In the genomic region with DNA sequence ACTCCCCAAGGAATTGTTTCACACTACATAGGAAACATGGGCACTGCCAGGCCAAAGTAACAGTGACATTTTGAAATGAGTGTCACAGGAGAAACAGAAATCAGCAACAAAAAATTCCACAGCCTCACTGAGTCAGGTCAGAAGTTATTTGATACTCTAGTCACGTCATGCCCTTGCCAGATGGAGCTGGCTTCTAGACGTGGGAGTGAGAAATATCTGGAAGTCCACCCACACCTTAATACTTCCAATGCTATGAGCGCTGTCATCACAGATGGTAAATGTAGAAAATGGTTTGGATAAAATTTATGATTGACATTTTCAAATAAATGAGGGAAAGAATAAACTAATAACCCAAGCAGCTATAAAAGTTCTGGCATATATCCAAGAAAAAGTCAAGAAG, we compare ENCODE assay signal across 17 mouse cellular contexts.
DNase-seq lines count a peak whose midpoint lies in the region; ATAC-seq and TF ChIP-seq lines count a peak whose summit lies in the region.
"Had no signal": no experiment of that assay in that cellular context is flagged by ENCODE, and none has a peak within 500 bp of the region (broad histone marks: within the 10 kb centered on the region; RNA-seq: fewer than 3 reads in every experiment).

No protein-coding gene starts in this region.

- H3K27me3 ChIP-seq in forebrain, embryonic 16.5 days (replicated peaks; ENCODE audit: control insufficient read depth, insufficient read depth, low read length): no peaks in the 10 kb centered on the region
- H3K27me3 ChIP-seq in forebrain, postnatal 0 days (ENCODE audit: insufficient read depth, low read length): no peaks in the 10 kb centered on the region
- no peaks in the 10 kb centered on the region for H3K27me3 ChIP-seq in midbrain, embryonic 16.5 days (ENCODE audit: control insufficient read depth, insufficient read depth, low read depth, low read length)
- H3K27me3 ChIP-seq in midbrain, embryonic 14.5 days (ENCODE audit: control insufficient read depth, insufficient read depth, low read length): no peaks in the 10 kb centered on the region
- H3K27me3 ChIP-seq in limb, embryonic 14.5 days (ENCODE audit: control insufficient read depth, insufficient read depth, low read length): no peaks in the 10 kb centered on the region
- no peaks in the 10 kb centered on the region for H3K27me3 ChIP-seq in liver, embryonic 12.5 days (replicated peaks)
- H3K27me3 ChIP-seq in heart, embryonic 11.5 days (ENCODE audit: control insufficient read depth, insufficient read depth, low read length): no peaks in the 10 kb centered on the region
- H3K27me3 ChIP-seq: heart, embryonic 12.5 days had no signal

- TF ChIP-seq POLR2A in limb, embryonic 14.5 days (IDR thresholded peaks at IDR 0.05; ENCODE audit: borderline replicate concordance, extremely low read depth, insufficient read depth, insufficient read length): no peak

- no peaks in the 10 kb centered on the region for H3K4me1 ChIP-seq in forebrain, embryonic 16.5 days (replicated peaks; ENCODE audit: control insufficient read depth, insufficient read depth, low read length)
- no peaks in the 10 kb centered on the region for H3K4me1 ChIP-seq in forebrain, postnatal 0 days (ENCODE audit: insufficient read depth)
- H3K4me1 ChIP-seq in midbrain, embryonic 16.5 days (ENCODE audit: control insufficient read depth, insufficient read depth, low read length): no peaks in the 10 kb centered on the region
- 0 out of 2 replicates have a peak, but pooled peaks cover 3% of the 10 kb centered on the region for H3K4me1 ChIP-seq in midbrain, embryonic 14.5 days (ENCODE audit: control insufficient read depth, insufficient read depth, low read length)
- no peaks in the 10 kb centered on the region for H3K4me1 ChIP-seq in limb, embryonic 14.5 days (ENCODE audit: control insufficient read depth, insufficient read depth, low read length)
- H3K4me1 ChIP-seq in liver, embryonic 12.5 days: no peaks in the 10 kb centered on the region
- no peaks in the 10 kb centered on the region for H3K4me1 ChIP-seq in heart, embryonic 11.5 days (ENCODE audit: control insufficient read depth, insufficient read depth, low read length)
- H3K4me1 ChIP-seq: heart, embryonic 12.5 days had no signal

- no peak for DNase-seq in forebrain, postnatal 0 days
- no peak for DNase-seq in midbrain, embryonic 14.5 days
- DNase-seq in layer of hippocampus, adult 18-20 months (ENCODE audit: low spot score in 2 of 2): peak; percentile 71 to 89
- peak; percentile 3 for DNase-seq in limb, embryonic 14.5 days (ENCODE audit: low spot score)
- DNase-seq: cerebellum, postnatal 25 days; kidney, postnatal 4 days; lung, embryonic 14.5 days; lung, postnatal 4 days had no signal

- H3K36me3 ChIP-seq in forebrain, embryonic 16.5 days (ENCODE audit: control insufficient read depth, insufficient read depth): no peaks in the 10 kb centered on the region
- H3K36me3 ChIP-seq in forebrain, postnatal 0 days (ENCODE audit: insufficient read depth): no peaks in the 10 kb centered on the region
- H3K36me3 ChIP-seq in midbrain, embryonic 16.5 days (ENCODE audit: control insufficient read depth, insufficient read depth, low read length): no peaks in the 10 kb centered on the region
- H3K36me3 ChIP-seq in midbrain, embryonic 14.5 days (ENCODE audit: control insufficient read depth, insufficient read depth, low read length): no peaks in the 10 kb centered on the region
- H3K36me3 ChIP-seq in limb, embryonic 14.5 days (ENCODE audit: control insufficient read depth, insufficient read depth, low read length): no peaks in the 10 kb centered on the region
- H3K36me3 ChIP-seq in liver, embryonic 12.5 days: no peaks in the 10 kb centered on the region
- no peaks in the 10 kb centered on the region for H3K36me3 ChIP-seq in heart, embryonic 11.5 days (ENCODE audit: control insufficient read depth, insufficient read depth, low read length)
- H3K36me3 ChIP-seq: heart, embryonic 12.5 days; midbrain, embryonic 10.5 days had no signal

- 0 out of 2 replicates have a peak, but pooled peaks have one; percentile 59 for ATAC-seq in forebrain, embryonic 16.5 days
- ATAC-seq in forebrain, postnatal 0 days: no peak; the same call in 1 of the 2 replicates
- ATAC-seq in midbrain, embryonic 16.5 days: 0 out of 2 replicates have a peak, but pooled peaks have one; percentile 32
- ATAC-seq in midbrain, embryonic 14.5 days (ENCODE audit: low FRiP score, low TSS enrichment): no peak
- ATAC-seq in limb, embryonic 14.5 days (ENCODE audit: low FRiP score, low read depth): no peak
- no peak for ATAC-seq in liver, embryonic 12.5 days
- ATAC-seq in heart, embryonic 11.5 days (replicated peaks; ENCODE audit: insufficient number of reproducible peaks, low FRiP score, low TSS enrichment): no peak
- ATAC-seq: inflammation-experienced regulatory T-cells, adult 6 months had no signal

- no peak overlapping the region for H3K27ac ChIP-seq in forebrain, embryonic 16.5 days (ENCODE audit: low read length)
- no peak overlapping the region for H3K27ac ChIP-seq in forebrain, postnatal 0 days (ENCODE audit: low read depth, low read length)
- H3K27ac ChIP-seq in midbrain, embryonic 16.5 days (ENCODE audit: low read length): no peak overlapping the region
- no peak overlapping the region for H3K27ac ChIP-seq in midbrain, embryonic 14.5 days (replicated peaks; ENCODE audit: low read depth, low read length)
- no peak overlapping the region for H3K27ac ChIP-seq in limb, embryonic 14.5 days (replicated peaks; ENCODE audit: low read depth, low read length)
- no peak overlapping the region for H3K27ac ChIP-seq in liver, embryonic 12.5 days
- H3K27ac ChIP-seq in heart, embryonic 11.5 days (ENCODE audit: low read depth, low read length): no peak overlapping the region
- H3K27ac ChIP-seq: midbrain, embryonic 10.5 days had no signal

- no peak overlapping the region for H3K4me2 ChIP-seq in forebrain, embryonic 16.5 days (ENCODE audit: low read length)
- H3K4me2 ChIP-seq in forebrain, postnatal 0 days (ENCODE audit: low read depth): no peak overlapping the region
- H3K4me2 ChIP-seq in midbrain, embryonic 16.5 days (ENCODE audit: low read length): no peak overlapping the region
- H3K4me2 ChIP-seq in midbrain, embryonic 14.5 days (ENCODE audit: low read length): no peak overlapping the region
- no peak overlapping the region for H3K4me2 ChIP-seq in limb, embryonic 14.5 days (replicated peaks; ENCODE audit: low read depth, low read length, severe bottlenecking)
- H3K4me2 ChIP-seq in liver, embryonic 12.5 days: no peak overlapping the region
- H3K4me2 ChIP-seq in heart, embryonic 11.5 days: no peak overlapping the region
- H3K4me2 ChIP-seq: heart, embryonic 12.5 days; liver, embryonic 11.5 days; lung, embryonic 14.5 days had no signal

- TF ChIP-seq CTCF in forebrain, postnatal 0 days (IDR thresholded peaks at IDR 0.05; ENCODE audit: low read depth): no peak

- 48% methylated on average over 3 of the region's 3 CpGs for WGBS in forebrain, embryonic 16.5 days
- 62% methylated on average over 3 of the region's 3 CpGs for WGBS in forebrain, postnatal 0 days
- 72% methylated on average over 3 of the region's 3 CpGs for WGBS in midbrain, embryonic 16.5 days
- 75% methylated on average over 3 of the region's 3 CpGs for WGBS in midbrain, embryonic 14.5 days
- 25% methylated on average over 3 of the region's 3 CpGs for WGBS in limb, embryonic 14.5 days
- WGBS in liver, embryonic 12.5 days (ENCODE audit: insufficient replicate concordance): 58% methylated on average over 3 of the region's 3 CpGs
- 67% methylated on average over 3 of the region's 3 CpGs for WGBS in heart, embryonic 11.5 days (ENCODE audit: insufficient replicate concordance)

- H3K4me3 ChIP-seq in forebrain, embryonic 16.5 days (replicated peaks; ENCODE audit: low read length): no peak overlapping the region
- H3K4me3 ChIP-seq in forebrain, postnatal 0 days (ENCODE audit: low read depth, low read length): no peak overlapping the region
- no peak overlapping the region for H3K4me3 ChIP-seq in midbrain, embryonic 16.5 days (ENCODE audit: low read depth, low read length)
- no peak overlapping the region for H3K4me3 ChIP-seq in midbrain, embryonic 14.5 days (replicated peaks; ENCODE audit: low read depth, low read length)
- no peak overlapping the region for H3K4me3 ChIP-seq in limb, embryonic 14.5 days (replicated peaks; ENCODE audit: low read length)
- H3K4me3 ChIP-seq in liver, embryonic 12.5 days: no peak overlapping the region
- H3K4me3 ChIP-seq in heart, embryonic 11.5 days (ENCODE audit: low read depth, low read length): no peak overlapping the region
- H3K4me3 ChIP-seq: heart, embryonic 12.5 days; midbrain, embryonic 10.5 days; myocyte had no signal

- no peak overlapping the region for H3K9ac ChIP-seq in forebrain, embryonic 16.5 days (replicated peaks; ENCODE audit: low read depth, low read length)
- no peak overlapping the region for H3K9ac ChIP-seq in forebrain, postnatal 0 days
- H3K9ac ChIP-seq in midbrain, embryonic 16.5 days (ENCODE audit: low read depth, low read length): no peak overlapping the region
- no peak overlapping the region for H3K9ac ChIP-seq in midbrain, embryonic 14.5 days (replicated peaks; ENCODE audit: low read length)
- no peak overlapping the region for H3K9ac ChIP-seq in limb, embryonic 14.5 days (ENCODE audit: low read depth, low read length, severe bottlenecking)
- no peak overlapping the region for H3K9ac ChIP-seq in liver, embryonic 12.5 days
- no peak overlapping the region for H3K9ac ChIP-seq in heart, embryonic 11.5 days (ENCODE audit: low read depth, low read length)
- H3K9ac ChIP-seq: heart, embryonic 12.5 days; lung, embryonic 14.5 days had no signal

- H3K9me3 ChIP-seq in forebrain, embryonic 16.5 days (ENCODE audit: control insufficient read depth, low read length): no peaks in the 10 kb centered on the region
- H3K9me3 ChIP-seq in forebrain, postnatal 0 days (ENCODE audit: low read length): no peaks in the 10 kb centered on the region
- H3K9me3 ChIP-seq in midbrain, embryonic 16.5 days (replicated peaks; ENCODE audit: control insufficient read depth, low read length, poor library complexity, severe bottlenecking): no peaks in the 10 kb centered on the region
- no peaks in the 10 kb centered on the region for H3K9me3 ChIP-seq in midbrain, embryonic 14.5 days (ENCODE audit: control insufficient read depth, low read length)
- no peaks in the 10 kb centered on the region for H3K9me3 ChIP-seq in limb, embryonic 14.5 days (ENCODE audit: control insufficient read depth, low read length)
- no peaks in the 10 kb centered on the region for H3K9me3 ChIP-seq in liver, embryonic 12.5 days (replicated peaks)
- H3K9me3 ChIP-seq in heart, embryonic 11.5 days (replicated peaks; ENCODE audit: control insufficient read depth, low read length): no peaks in the 10 kb centered on the region
- H3K9me3 ChIP-seq: heart, embryonic 12.5 days; midbrain, embryonic 10.5 days had no signal

Comparison
In these comparisons a context has a peak if more than half of its experiments do, and no peak if none do; other contexts are left out.
1. ATAC-seq: peak in forebrain, embryonic 16.5 days (single experiment) and midbrain, embryonic 16.5 days (single experiment); none in forebrain, postnatal 0 days (single experiment), midbrain, embryonic 14.5 days (single experiment), limb, embryonic 14.5 days (single experiment), liver, embryonic 12.5 days (single experiment) and heart, embryonic 11.5 days (single experiment).
2. DNase-seq: peak in layer of hippocampus, adult 18-20 months (2 of 2) and limb, embryonic 14.5 days (single experiment); none in forebrain, postnatal 0 days (single experiment) and midbrain, embryonic 14.5 days (single experiment).